Mouse (Mus musculus) E14TG2a.4 (cell line): ENCODE measurements around the gene Spata13.

Source experiments
- H3K27me3 ChIP-seq: 2 replicates; pipeline ENCODE4 v1.6.1; 2014; ENCODE audit warnings: low read length, control low read depth; ENCODE audit not compliant: insufficient read depth
- H3K36me3 ChIP-seq: 2 replicates; pipeline ENCODE4 v1.6.1; 2014; ENCODE audit warnings: low read length, control low read depth; ENCODE audit not compliant: insufficient read depth
- H3K4me1 ChIP-seq: replicated peaks from 2 replicates; pipeline ENCODE4 v1.6.1; 2014; ENCODE audit warnings: low read depth, low read length, control low read depth
- H3K4me3 ChIP-seq: replicated peaks from 2 replicates; pipeline ENCODE4 v1.5.1; 2014; ENCODE audit warnings: mild to moderate bottlenecking, low read length
- H3K9me3 ChIP-seq: 2 replicates; pipeline ENCODE4 v1.6.1; 2014; ENCODE audit warnings: low read length, control low read depth
- CTCF ChIP-seq: conservative IDR thresholded peaks from 2 replicates; pipeline ENCODE4 v1.5.1; 2014; ENCODE audit warnings: low read length
- NANOG ChIP-seq: IDR thresholded peaks from 2 replicates; pipeline ENCODE4 v1.6.1; 2014; ENCODE audit warnings: borderline replicate concordance, low read length, mixed read lengths
- POU5F1 ChIP-seq: IDR thresholded peaks from 2 replicates; pipeline ENCODE4 v1.6.1; 2014; ENCODE audit warnings: low read length, borderline replicate concordance

Spata13 gene

DNA sequence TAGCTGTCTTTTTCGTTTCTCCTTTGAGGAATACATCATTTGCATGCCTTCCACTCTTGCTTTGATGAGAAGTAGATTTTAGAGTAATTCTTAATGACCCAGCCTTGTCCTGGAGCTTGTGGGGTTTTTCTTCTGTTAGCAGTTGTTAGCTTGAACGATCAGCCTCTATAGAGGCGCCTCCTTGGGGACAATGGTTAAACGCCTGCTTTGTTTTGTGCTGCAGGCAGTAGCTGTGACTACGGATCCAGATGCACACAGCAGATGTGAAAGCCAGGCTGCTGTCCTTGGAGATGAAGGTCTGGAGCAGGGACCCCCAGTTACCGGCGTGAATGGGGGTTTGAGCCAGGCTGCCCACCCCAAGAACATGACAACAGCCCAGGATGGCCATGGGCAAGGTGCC is 56.8 kb downstream of the Spata13 start:
- Histone ChIP-seq H3K4me1 (peaks cover 81% of the 10 kb centered on the region), H3K27me3 (no peaks in the 10 kb centered on the region), H3K4me3 (no peak overlapping the region), H3K9me3 (no peaks in the 10 kb centered on the region), H3K36me3 (peaks cover 24% of the 10 kb centered on the region)
- TF ChIP-seq NANOG (no peak), CTCF (no peak), POU5F1 (no peak)

DNA sequence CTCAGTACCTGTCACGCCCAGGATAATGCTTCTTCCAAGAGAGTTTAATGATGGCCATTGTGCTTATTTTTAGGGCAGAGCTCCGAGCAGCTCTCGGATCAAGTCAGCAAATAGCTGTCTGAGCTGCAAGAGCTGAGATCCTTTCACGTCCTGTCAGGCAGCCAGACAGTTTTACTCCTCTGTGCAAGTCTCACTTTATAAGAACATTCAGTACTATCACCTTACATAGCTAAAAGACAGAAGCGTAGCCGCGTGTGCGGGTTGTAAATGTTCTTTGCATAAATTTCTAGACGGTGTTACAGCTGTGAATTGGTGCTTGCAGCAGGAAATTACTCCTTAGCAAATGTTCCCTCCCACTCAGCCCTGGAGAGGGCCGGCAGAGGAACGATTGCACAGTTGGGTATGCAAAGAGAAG is 59.3 kb downstream of the Spata13 start:
- H3K4me3 ChIP-seq = no peak overlapping the region
- TF ChIP-seq NANOG = no peak
- no peak for TF ChIP-seq POU5F1
- no peak for TF ChIP-seq CTCF

DNA sequence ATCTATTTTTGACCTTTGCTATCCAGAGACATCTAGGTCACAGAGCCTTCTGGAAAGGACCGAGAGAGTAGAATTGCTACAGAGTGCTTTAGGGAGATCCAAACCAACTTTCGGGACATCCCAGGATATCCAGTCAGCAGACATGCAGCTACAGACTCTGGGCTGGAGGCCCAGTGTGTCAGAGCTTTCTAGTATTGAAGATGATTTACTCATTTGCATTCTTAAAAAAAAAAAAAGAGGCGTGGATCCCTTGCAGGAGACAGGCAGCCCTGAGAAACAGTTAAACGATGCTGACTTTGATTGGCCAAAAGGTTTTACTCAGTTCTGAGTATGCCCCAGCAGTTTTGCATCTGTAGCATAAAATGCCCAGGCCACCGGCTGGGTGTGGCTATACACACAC is 59.9 kb downstream of the Spata13 start:
- H3K9me3 ChIP-seq = no peaks in the 10 kb centered on the region
- peaks cover 87% of the 10 kb centered on the region for H3K4me1 ChIP-seq
- H3K4me3 ChIP-seq = no peak overlapping the region
- peaks cover 30% of the 10 kb centered on the region for H3K36me3 ChIP-seq
- TF ChIP-seq POU5F1 = no peak
- no peak for TF ChIP-seq NANOG
- TF ChIP-seq CTCF = no peak
- no peaks in the 10 kb centered on the region for H3K27me3 ChIP-seq

More for the DNA sequence above, 59.3 kb downstream of the Spata13 start:
- H3K27me3 ChIP-seq = no peaks in the 10 kb centered on the region
- H3K4me1 ChIP-seq = peaks cover 89% of the 10 kb centered on the region
- H3K9me3 ChIP-seq = no peaks in the 10 kb centered on the region
- peaks cover 30% of the 10 kb centered on the region for H3K36me3 ChIP-seq

DNA sequence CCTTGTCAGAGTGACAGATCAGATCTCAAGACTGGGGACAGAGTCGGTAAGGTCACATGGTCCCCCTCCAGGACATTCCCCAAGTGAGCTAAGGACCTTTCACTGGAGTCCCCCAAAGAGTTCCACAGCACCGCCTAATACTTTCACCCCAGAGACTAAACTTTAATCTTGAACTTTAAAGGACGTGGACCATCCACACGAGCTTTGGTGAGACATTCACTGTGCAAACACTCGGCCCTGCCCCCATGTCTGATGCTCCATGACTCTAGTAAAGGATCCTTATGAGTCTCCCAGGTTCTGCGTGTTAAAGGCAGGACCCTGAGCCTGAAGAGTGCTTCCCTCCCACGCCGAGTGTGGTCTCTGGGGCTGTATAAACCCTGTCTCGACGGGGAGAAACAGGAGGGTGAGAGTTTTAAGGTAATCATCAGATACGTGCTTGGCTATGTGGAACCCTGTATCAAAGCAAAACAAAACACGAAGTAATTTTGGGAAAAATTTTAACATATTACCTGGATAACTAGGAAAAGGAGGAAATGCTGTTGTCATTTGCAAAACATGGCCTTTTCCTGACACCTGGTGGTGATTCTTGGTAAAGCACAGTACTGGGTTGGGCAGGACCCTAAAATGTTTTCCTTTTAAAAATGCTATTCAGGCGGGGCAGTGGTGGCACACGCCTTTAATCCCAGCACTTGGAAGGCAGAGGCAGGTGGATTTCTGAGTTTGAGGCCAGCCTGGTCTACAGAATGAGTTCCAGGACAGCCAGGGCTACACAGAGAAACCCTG is 60.6 kb downstream of the Spata13 start:
- Histone ChIP-seq H3K4me3 (no peak overlapping the region), H3K27me3 (no peaks in the 10 kb centered on the region), H3K4me1 (peaks cover 89% of the 10 kb centered on the region), H3K36me3 (peaks cover 33% of the 10 kb centered on the region), H3K9me3 (no peaks in the 10 kb centered on the region)
- TF ChIP-seq NANOG = no peak
- peak; percentile 61; the same call in 1 of the 2 replicates for TF ChIP-seq CTCF

DNA sequence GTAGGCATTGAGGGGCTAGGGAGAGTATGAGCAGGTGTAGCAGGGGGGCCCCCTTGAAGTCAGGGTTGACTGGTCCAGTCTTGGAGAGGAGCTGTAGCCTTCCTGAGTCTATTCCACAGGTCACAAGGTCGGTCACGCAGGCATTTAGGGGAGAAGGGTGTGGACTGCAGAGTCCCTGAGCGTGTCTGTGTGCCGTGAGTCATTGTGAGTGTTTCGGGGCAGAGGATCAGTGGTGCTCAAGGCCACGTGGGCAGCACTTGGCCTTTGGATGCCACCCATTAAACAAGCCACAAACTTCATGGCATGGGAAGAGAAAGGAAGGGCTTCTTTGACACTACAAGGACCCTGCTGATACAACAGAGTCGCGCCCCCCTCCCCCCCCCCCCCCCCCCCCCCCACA is 63.5 kb downstream of the Spata13 start:
- Histone ChIP-seq H3K4me1 (peaks cover 69% of the 10 kb centered on the region), H3K4me3 (no peak overlapping the region), H3K36me3 (peaks cover 28% of the 10 kb centered on the region), H3K9me3 (no peaks in the 10 kb centered on the region), H3K27me3 (no peaks in the 10 kb centered on the region)
- TF ChIP-seq NANOG (no peak), CTCF (no peak), POU5F1 (no peak)

DNA sequence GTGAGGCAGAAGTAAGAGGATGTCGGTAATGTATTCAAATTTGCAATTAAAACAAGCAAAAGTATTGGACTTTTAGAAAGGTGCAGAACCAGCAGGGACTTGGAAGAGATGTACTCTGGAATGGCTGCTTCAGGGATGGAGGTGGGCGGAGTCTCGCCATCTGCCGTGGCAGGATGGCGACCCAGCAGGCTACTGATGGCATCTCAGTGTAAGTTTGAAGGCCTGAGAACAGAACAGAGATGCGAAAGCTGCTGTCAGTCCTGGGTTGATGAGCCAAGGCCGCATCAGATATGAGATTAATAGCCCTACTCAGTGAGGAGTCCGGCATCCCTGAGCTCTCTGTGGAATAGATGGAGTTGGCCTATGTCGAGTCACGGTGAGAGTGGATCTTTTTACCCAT is 65.2 kb downstream of the Spata13 start:
- H3K4me1 ChIP-seq = peaks cover 56% of the 10 kb centered on the region
- H3K27me3 ChIP-seq = no peaks in the 10 kb centered on the region
- TF ChIP-seq POU5F1 (no peak), CTCF (no peak), NANOG (no peak)
- H3K9me3 ChIP-seq = no peaks in the 10 kb centered on the region
- peaks cover 21% of the 10 kb centered on the region for H3K36me3 ChIP-seq
- H3K4me3 ChIP-seq = no peak overlapping the region

DNA sequence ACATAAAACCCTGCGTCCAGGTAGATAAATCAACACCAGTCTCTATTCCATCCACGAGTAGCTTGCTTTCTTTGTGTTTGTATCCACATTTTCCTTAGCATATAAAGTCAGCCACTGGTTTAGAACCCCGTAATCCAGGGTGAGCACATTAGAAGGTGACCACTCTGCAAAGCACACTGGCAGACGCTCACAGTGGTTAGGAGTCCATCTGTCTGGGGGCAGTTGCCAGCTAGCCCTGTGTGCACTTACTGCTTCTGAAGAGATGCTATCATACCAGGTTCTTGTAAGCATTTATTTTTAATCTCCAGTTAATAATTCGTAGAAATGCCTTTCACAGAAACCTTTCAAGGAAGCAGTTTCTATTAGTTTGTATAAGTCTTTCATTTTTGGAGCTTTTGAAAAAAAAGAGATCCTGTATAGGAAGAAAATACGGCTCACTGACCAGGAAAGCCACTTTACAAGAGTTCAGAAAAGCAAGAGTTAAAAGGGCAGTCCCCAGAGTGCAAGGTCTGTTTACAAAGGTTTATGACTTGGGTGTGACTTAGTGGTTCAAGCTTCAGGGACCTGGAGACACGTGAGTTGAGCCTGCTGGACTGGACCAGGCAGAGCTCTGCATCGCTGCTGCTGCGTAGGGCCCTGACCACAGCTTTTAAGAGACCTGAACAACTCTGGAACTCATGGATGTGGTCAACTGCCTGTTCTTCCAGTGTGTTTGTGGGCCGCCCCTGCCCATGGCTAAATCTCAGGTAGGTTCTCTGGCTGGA is 68.8 kb downstream of the Spata13 start:
- H3K4me1 ChIP-seq = peaks cover 37% of the 10 kb centered on the region

DNA sequence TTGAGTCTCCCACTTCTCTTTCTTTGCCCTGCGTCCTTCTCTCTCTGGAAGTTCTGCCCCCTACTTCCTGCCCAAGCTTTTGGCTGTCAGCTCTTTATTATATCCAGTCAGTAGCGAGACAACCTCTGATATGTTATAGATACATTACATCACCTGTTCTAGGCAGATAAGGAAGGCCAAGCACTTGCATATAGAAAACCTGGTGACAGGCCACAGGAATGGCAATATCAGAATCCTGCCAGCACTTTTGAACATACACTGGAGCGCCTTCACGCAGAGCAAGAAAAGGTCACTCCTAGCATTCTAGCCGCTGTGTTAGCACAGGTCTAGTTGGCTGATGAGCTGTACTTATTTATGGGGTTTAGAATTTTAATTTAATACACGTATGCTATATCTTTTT is 70.7 kb downstream of the Spata13 start:
- H3K4me3 ChIP-seq = no peak overlapping the region
- H3K9me3 ChIP-seq = no peaks in the 10 kb centered on the region
- H3K4me1 ChIP-seq = peaks cover 31% of the 10 kb centered on the region
- TF ChIP-seq NANOG (no peak), CTCF (no peak), POU5F1 (no peak)
- H3K27me3 ChIP-seq = no peaks in the 10 kb centered on the region
- peaks cover 16% of the 10 kb centered on the region for H3K36me3 ChIP-seq

More for the DNA sequence above, 68.8 kb downstream of the Spata13 start:
- H3K36me3 ChIP-seq = peaks cover 20% of the 10 kb centered on the region
- H3K9me3 ChIP-seq = no peaks in the 10 kb centered on the region
- H3K4me3 ChIP-seq = no peak overlapping the region
- H3K27me3 ChIP-seq = no peaks in the 10 kb centered on the region
- TF ChIP-seq POU5F1 (no peak), NANOG (no peak), CTCF (no peak)
